Mouse (Mus musculus): ENCODE measurements around the gene Tcf7l1. TPM values are rescaled to one million over a fixed set of nuclear protein-coding genes. Genes with fewer than 3 reads are reported as not detected.
A peak's percentile ranks its signal among the peaks of the same experiment; 100 is the strongest.

The Tcf7l1 gene
- polyA plus RNA-seq, 1 experiment from 2014 or later = 42.4 TPM

- H3K4me3 ChIP-seq (ENCODE audit: low read depth, low read length) = no peak overlapping the region
- no peak for ATAC-seq (ENCODE audit: insufficient number of reproducible peaks, low FRiP score, low TSS enrichment, low read depth)
- no peaks in the 10 kb centered on the region for H3K9me3 ChIP-seq (ENCODE audit: control insufficient read depth, low read length)
- H3K4me1 ChIP-seq (ENCODE audit: control insufficient read depth, insufficient read depth, low read length) = 0 out of 2 replicates have a peak, but pooled peaks cover 8% of the 10 kb centered on the region
- H3K9ac ChIP-seq (ENCODE audit: low read length) = no peak overlapping the region
- H3K27ac ChIP-seq (replicated peaks; ENCODE audit: low read depth, low read length) = 0 out of 2 replicates have a peak overlapping the region, but pooled peaks have one; percentile 3
- 18% methylated on average over 12 of the region's 12 CpGs for WGBS
- H3K4me2 ChIP-seq (ENCODE audit: low read depth, severe bottlenecking) = no peak overlapping the region
- no peaks in the 10 kb centered on the region for H3K36me3 ChIP-seq (ENCODE audit: control insufficient read depth, insufficient read depth, low read length)
- no peaks in the 10 kb centered on the region for H3K27me3 ChIP-seq (ENCODE audit: control insufficient read depth, insufficient read depth, low read length)
- peak; percentile 62 for DNase-seq (ENCODE audit: low spot score)
Observed at GRCm38 (mm10) chr6:72735206-72735605, 53.8 kb downstream of the Tcf7l1 start.

GRCm38 (mm10) chr6:72733375-72733774 lies 55.7 kb downstream of the Tcf7l1 start:
- Histone ChIP-seq H3K27ac (replicated peaks; ENCODE audit: low read depth, low read length) (no peak overlapping the region), H3K27me3 (ENCODE audit: control insufficient read depth, insufficient read depth, low read length) (no peaks in the 10 kb centered on the region), H3K9ac (ENCODE audit: low read length) (no peak overlapping the region), H3K9me3 (ENCODE audit: control insufficient read depth, low read length) (no peaks in the 10 kb centered on the region), H3K4me3 (ENCODE audit: low read depth, low read length) (no peak overlapping the region), H3K36me3 (ENCODE audit: control insufficient read depth, insufficient read depth, low read length) (no peaks in the 10 kb centered on the region), H3K4me2 (ENCODE audit: low read depth, severe bottlenecking) (no peak overlapping the region), H3K4me1 (ENCODE audit: control insufficient read depth, insufficient read depth, low read length) (peaks cover 10% of the 10 kb centered on the region; the same call in 1 of the 2 replicates)
- 90% methylated on average over 3 of the region's 3 CpGs for WGBS
- DNase-seq (ENCODE audit: low spot score) = no peak
- no peak for ATAC-seq (ENCODE audit: insufficient number of reproducible peaks, low FRiP score, low TSS enrichment, low read depth)

- no peak overlapping the region for H3K27ac ChIP-seq (replicated peaks; ENCODE audit: low read depth, low read length)
- no peak overlapping the region for H3K9ac ChIP-seq (ENCODE audit: low read length)
- no peaks in the 10 kb centered on the region for H3K27me3 ChIP-seq (ENCODE audit: control insufficient read depth, insufficient read depth, low read length)
- H3K36me3 ChIP-seq (ENCODE audit: control insufficient read depth, insufficient read depth, low read length) = no peaks in the 10 kb centered on the region
- H3K4me2 ChIP-seq (ENCODE audit: low read depth, severe bottlenecking) = no peak overlapping the region
- no peak overlapping the region for H3K4me3 ChIP-seq (ENCODE audit: low read depth, low read length)
- WGBS = 83% methylated on average over 4 of the region's 4 CpGs
- ATAC-seq (ENCODE audit: insufficient number of reproducible peaks, low FRiP score, low TSS enrichment, low read depth) (no peak), DNase-seq (ENCODE audit: low spot score) (no peak)
- no peaks in the 10 kb centered on the region for H3K9me3 ChIP-seq (ENCODE audit: control insufficient read depth, low read length)
- H3K4me1 ChIP-seq (ENCODE audit: control insufficient read depth, insufficient read depth, low read length) = peaks cover 13% of the 10 kb centered on the region; the same call in 1 of the 2 replicates
Observed at GRCm38 (mm10) chr6:72732109-72732508, 56.9 kb downstream of the Tcf7l1 start.

GRCm38 (mm10) chr6:72730560-72730849 lies 58.5 kb downstream of the Tcf7l1 start:
- H3K4me3 ChIP-seq (ENCODE audit: low read depth, low read length) = no peak overlapping the region
- WGBS = 71% methylated on average over 8 of the region's 8 CpGs
- no peak for ATAC-seq (ENCODE audit: insufficient number of reproducible peaks, low FRiP score, low TSS enrichment, low read depth)

GRCm38 (mm10) chr6:72729831-72730559 lies 59.1 kb downstream of the Tcf7l1 start:
- Histone ChIP-seq H3K4me1 (ENCODE audit: control insufficient read depth, insufficient read depth, low read length) (peaks cover 15% of the 10 kb centered on the region), H3K9ac (ENCODE audit: low read length) (no peak overlapping the region), H3K36me3 (ENCODE audit: control insufficient read depth, insufficient read depth, low read length) (no peaks in the 10 kb centered on the region), H3K9me3 (ENCODE audit: control insufficient read depth, low read length) (no peaks in the 10 kb centered on the region), H3K27me3 (ENCODE audit: control insufficient read depth, insufficient read depth, low read length) (no peaks in the 10 kb centered on the region), H3K4me3 (ENCODE audit: low read depth, low read length) (no peak overlapping the region), H3K27ac (replicated peaks; ENCODE audit: low read depth, low read length) (no peak overlapping the region), H3K4me2 (ENCODE audit: low read depth, severe bottlenecking) (no peak overlapping the region)
- ATAC-seq (ENCODE audit: insufficient number of reproducible peaks, low FRiP score, low TSS enrichment, low read depth) (no peak), DNase-seq (ENCODE audit: low spot score) (no peak)
- 87% methylated on average over 14 of the region's 14 CpGs for WGBS

More at GRCm38 (mm10) chr6:72730560-72730849, 58.5 kb downstream of the Tcf7l1 start:
- DNase-seq (ENCODE audit: low spot score) = no peak
- no peaks in the 10 kb centered on the region for H3K27me3 ChIP-seq (ENCODE audit: control insufficient read depth, insufficient read depth, low read length)
- no peaks in the 10 kb centered on the region for H3K36me3 ChIP-seq (ENCODE audit: control insufficient read depth, insufficient read depth, low read length)
- no peak overlapping the region for H3K9ac ChIP-seq (ENCODE audit: low read length)
- no peaks in the 10 kb centered on the region for H3K9me3 ChIP-seq (ENCODE audit: control insufficient read depth, low read length)
- H3K4me1 ChIP-seq (ENCODE audit: control insufficient read depth, insufficient read depth, low read length) = peaks cover 14% of the 10 kb centered on the region
- H3K27ac ChIP-seq (replicated peaks; ENCODE audit: low read depth, low read length) = no peak overlapping the region
- no peak overlapping the region for H3K4me2 ChIP-seq (ENCODE audit: low read depth, severe bottlenecking)

GRCm38 (mm10) chr6:72727826-72728225 lies 61.2 kb downstream of the Tcf7l1 start:
- Histone ChIP-seq H3K4me1 (ENCODE audit: control insufficient read depth, insufficient read depth, low read length) (peaks cover 33% of the 10 kb centered on the region), H3K9ac (ENCODE audit: low read length) (no peak overlapping the region), H3K27me3 (ENCODE audit: control insufficient read depth, insufficient read depth, low read length) (no peaks in the 10 kb centered on the region), H3K36me3 (ENCODE audit: control insufficient read depth, insufficient read depth, low read length) (no peaks in the 10 kb centered on the region), H3K4me3 (ENCODE audit: low read depth, low read length) (no peak overlapping the region), H3K27ac (replicated peaks; ENCODE audit: low read depth, low read length) (no peak overlapping the region), H3K9me3 (ENCODE audit: control insufficient read depth, low read length) (no peaks in the 10 kb centered on the region), H3K4me2 (ENCODE audit: low read depth, severe bottlenecking) (no peak overlapping the region)
- ATAC-seq (ENCODE audit: insufficient number of reproducible peaks, low FRiP score, low TSS enrichment, low read depth) (no peak), DNase-seq (ENCODE audit: low spot score) (no peak)
- WGBS = 83% methylated on average over 6 of the region's 6 CpGs

- Histone ChIP-seq H3K9me3 (ENCODE audit: control insufficient read depth, low read length) (no peaks in the 10 kb centered on the region), H3K36me3 (ENCODE audit: control insufficient read depth, insufficient read depth, low read length) (no peaks in the 10 kb centered on the region), H3K27ac (replicated peaks; ENCODE audit: low read depth, low read length) (peak overlapping the region; percentile 38), H3K9ac (ENCODE audit: low read length) (no peak overlapping the region), H3K4me2 (ENCODE audit: low read depth, severe bottlenecking) (no peak overlapping the region), H3K27me3 (ENCODE audit: control insufficient read depth, insufficient read depth, low read length) (no peaks in the 10 kb centered on the region), H3K4me3 (ENCODE audit: low read depth, low read length) (no peak overlapping the region), H3K4me1 (ENCODE audit: control insufficient read depth, insufficient read depth, low read length) (peaks cover 38% of the 10 kb centered on the region)
- WGBS = 47% methylated on average over 8 of the region's 8 CpGs
- DNase-seq (ENCODE audit: low spot score) = no peak
- ATAC-seq (ENCODE audit: insufficient number of reproducible peaks, low FRiP score, low TSS enrichment, low read depth) = no peak
Observed at GRCm38 (mm10) chr6:72724494-72725180, 64.4 kb downstream of the Tcf7l1 start.

- DNase-seq (ENCODE audit: low spot score) (no peak), ATAC-seq (ENCODE audit: insufficient number of reproducible peaks, low FRiP score, low TSS enrichment, low read depth) (no peak)
- H3K4me3 ChIP-seq (ENCODE audit: low read depth, low read length) = no peak overlapping the region
- H3K9me3 ChIP-seq (ENCODE audit: control insufficient read depth, low read length) = no peaks in the 10 kb centered on the region
- H3K36me3 ChIP-seq (ENCODE audit: control insufficient read depth, insufficient read depth, low read length) = no peaks in the 10 kb centered on the region
- peaks cover 38% of the 10 kb centered on the region for H3K4me1 ChIP-seq (ENCODE audit: control insufficient read depth, insufficient read depth, low read length)
- 81% methylated on average over 15 of the region's 15 CpGs for WGBS
- H3K9ac ChIP-seq (ENCODE audit: low read length) = no peak overlapping the region
- H3K4me2 ChIP-seq (ENCODE audit: low read depth, severe bottlenecking) = no peak overlapping the region
- no peaks in the 10 kb centered on the region for H3K27me3 ChIP-seq (ENCODE audit: control insufficient read depth, insufficient read depth, low read length)
- H3K27ac ChIP-seq (replicated peaks; ENCODE audit: low read depth, low read length) = peak overlapping the region; percentile 38
Observed at GRCm38 (mm10) chr6:72723731-72724385, 65.2 kb downstream of the Tcf7l1 start.
